Mouse (Mus musculus) kidney, adult 2 months (tissue): ENCODE measurements around the gene Spock3.

Source experiments
- CTCF ChIP-seq: fragments of 200-500 bp; conservative IDR thresholded peaks from 2 replicates; pipeline ENCODE4 v1.5.1; 2011; ENCODE audit warnings: low read depth, mild to moderate bottlenecking, control low read depth, low read length, moderate library complexity, mixed read lengths; ENCODE audit not compliant: insufficient read depth, insufficient read length
- POLR2A ChIP-seq: fragments of 200-500 bp; IDR thresholded peaks from one replicate; pipeline ENCODE4 v1.6.1; 2011; ENCODE audit warnings: low read depth, low read length, control low read depth

- TF ChIP-seq CTCF (no peak), POLR2A (no peak)
Measured at GRCm38 (mm10) chr8:63262516-63262915, 311.7 kb downstream of the Spock3 start.
